Mouse (Mus musculus) kidney, postnatal 14 days (tissue): Measurements from ENCODE around the gene Rbp1.

Source experiments
- DNase-seq: peaks from one replicate; pipeline ENCODE4 v3.0.0; 2022; ENCODE audit warnings: mixed read lengths

The Rbp1 gene

DNA sequence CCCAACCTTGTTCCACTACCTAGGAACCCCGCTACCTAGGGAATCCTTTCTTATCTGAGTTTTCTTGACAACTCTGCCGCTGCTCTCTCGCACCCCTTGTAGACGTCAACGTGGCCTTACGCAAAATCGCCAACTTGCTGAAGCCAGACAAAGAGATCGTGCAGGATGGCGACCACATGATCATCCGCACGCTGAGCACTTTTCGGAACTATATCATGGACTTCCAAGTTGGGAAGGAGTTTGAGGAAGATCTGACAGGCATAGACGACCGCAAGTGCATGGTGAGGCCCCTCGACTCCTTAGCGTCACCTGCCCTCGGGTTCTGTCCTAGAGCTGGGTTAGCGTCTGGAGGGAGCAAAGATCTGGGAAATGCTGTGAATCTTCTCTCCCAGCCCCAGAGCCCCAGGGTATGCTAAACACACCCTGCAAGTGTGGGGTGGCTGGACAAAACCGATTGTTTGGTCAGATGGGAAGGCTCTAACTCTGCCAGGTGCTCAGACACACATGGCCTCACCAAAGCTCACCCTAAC, 2.7 kb downstream of the Rbp1 start:
- no peak for DNase-seq

- DNase-seq, result no peak
Measured at GRCm38 (mm10) chr9:98427906-98428517, 5.3 kb downstream of the Rbp1 start.

DNA sequence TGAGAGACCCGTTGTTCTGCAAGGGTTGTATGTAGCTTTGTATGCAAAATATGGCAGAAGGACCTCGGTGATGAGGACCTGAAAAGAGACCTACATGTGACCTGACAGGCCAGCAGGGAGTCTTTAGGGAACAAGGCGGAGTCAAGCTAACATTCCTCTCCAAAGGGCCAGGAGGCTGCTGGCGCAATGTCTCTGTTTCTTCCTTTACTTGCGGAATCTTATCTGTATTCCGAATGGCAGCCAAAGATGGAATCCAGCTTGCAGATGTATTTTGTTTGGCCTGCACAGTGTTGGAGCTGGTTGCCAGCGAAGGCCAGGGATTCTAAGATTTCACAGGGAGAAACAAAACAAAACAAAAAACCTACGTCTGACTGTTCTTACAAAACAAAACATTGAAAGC, 6.0 kb downstream of the Rbp1 start:
- DNase-seq, result peak; percentile 65

- peak; percentile 63 for DNase-seq
Measured at GRCm38 (mm10) chr9:98429806-98430205, 7.0 kb downstream of the Rbp1 start.

DNA sequence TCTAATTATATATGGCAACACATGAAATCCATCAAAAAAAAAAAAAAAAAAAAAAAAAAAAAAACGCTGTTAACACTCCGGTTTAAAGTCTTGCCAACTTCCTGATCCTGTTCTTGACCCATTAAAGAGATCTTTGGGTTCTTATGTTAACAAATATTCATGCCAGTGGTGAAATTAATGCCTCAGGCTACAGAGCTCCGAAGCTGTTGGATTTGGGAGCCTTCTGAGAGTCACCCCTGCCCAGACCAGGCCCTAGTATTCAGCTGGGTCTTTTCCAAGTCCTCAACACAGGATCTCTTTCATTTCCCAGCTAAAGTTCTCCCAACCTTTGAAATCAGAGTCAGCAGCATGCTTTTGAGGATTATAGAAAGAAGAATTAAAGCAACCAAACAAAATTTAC, 7.8 kb downstream of the Rbp1 start:
- no peak for DNase-seq

DNA sequence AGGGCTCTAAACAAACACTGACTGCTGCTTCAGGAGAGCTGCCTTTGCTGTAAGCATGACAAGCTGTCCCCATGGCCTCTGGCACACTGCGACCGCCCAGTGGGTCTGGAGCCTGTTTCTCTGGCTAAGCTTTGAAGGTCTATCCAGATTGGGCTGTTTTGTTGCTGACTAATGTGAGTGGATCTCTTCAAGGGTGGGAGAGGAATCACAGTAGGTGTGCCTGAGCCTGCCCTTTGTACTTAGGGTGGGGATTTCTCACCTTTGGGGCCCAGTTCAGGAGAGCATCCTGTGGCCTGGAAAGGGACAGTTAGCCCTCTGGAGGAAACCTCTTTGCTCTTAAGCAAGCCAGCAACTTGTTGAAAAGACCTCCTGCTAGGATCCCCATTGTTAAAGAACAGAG, 10.3 kb downstream of the Rbp1 start:
- DNase-seq, result no peak

GRCm38 (mm10) chr9:98433956-98434588, 11.3 kb downstream of the Rbp1 start:
- no peak for DNase-seq

GRCm38 (mm10) chr9:98437819-98438218, 15.1 kb downstream of the Rbp1 start:
- no peak for DNase-seq

DNA sequence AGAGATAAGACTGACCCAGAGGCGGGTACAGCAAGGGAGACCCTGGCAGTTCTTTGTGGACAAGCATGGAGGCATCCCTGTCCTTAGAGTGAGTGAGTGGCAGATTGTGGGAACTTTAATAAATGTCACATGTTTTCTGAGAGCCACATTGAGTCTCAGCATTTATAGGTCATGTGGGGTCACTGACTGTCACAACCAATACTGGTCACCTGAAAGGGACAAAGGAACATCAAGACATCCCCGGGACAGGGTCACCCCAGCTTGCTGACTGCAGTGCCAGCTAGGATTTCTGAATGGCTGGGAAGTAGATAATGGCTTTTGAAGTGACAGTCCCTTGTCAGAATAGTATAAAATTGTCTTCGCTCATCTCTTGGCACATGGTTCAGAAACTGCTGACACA, 16.3 kb downstream of the Rbp1 start:
- DNase-seq, result no peak

DNA sequence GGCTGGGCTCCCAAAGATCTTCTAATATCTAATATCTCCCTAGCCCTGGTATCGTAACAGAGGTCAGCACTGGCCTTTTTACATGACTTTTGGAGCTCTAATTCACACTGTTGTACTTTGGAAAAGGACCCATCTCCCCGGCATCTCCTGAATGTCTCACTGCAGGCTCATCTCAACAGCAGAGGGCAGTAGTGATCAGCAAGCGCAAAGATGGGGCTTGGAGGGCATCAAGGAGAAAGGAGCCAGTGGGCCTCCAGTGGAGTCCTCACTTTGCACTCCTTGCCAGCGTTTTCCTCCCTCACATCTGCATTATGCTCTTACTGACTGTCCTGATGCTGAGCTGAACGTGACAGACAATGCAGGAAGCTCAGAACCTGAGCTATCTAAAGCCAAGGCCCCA, 19.9 kb downstream of the Rbp1 start:
- peak; percentile 44 for DNase-seq

DNA sequence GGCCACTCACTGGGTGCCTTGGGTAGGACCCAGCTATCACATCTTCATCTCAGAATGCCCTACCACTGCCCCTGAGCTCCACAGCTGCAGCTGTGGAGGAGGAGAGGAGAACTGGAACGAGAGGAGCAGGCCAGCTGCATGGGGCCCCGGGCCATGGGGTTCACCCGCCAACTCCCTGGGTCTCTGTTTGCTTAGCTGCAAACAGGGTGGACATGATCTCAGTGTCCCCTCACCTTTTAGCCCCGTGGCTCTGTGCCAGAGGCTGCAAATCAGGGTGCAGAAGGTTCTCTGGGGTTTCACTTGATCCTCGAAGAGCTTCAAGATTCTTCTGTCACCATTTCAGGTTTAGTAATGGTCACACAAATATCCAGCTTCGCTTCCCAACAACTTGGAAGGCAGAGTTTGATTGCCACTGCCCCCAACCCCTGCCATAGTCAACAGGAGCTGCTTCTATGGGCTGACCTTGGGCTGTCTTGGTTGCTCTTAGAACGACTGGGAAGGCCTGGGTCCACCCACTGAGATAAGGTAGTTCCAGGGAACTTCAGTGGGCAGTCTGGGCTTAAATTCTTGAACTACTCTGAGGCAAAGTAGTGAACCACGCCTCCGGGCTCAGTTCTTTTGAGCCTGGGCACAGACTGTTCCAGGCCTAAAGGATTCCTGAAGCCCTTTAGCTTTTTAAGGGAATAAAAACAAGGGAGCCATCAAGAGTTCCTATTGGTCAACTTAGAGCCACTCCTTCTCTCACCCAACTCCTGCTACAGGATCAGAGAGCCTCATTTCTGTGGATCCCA, 22.8 kb downstream of the Rbp1 start:
- DNase-seq, result no peak

GRCm38 (mm10) chr9:98450976-98451375, 28.2 kb downstream of the Rbp1 start:
- DNase-seq, result no peak

DNA sequence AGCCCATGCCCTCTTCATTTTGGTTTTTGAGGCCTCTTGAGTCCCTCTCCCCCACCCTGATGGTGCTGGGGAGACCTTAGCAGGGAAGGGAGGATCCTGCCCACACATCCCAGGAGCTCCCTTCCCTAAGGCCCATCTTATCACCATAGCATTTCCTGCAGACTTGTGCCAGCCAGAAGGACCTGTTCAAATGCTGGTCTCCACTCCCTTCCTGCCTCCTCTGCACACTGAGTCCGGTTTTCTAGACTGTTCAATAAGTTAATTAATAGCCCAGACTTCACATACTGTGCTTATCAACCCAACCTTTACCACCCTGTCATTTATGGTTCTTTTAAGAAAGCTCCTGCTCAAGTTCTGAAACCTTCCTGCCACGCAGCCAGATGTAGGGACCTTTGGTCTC, 43.9 kb downstream of the Rbp1 start:
- no peak for DNase-seq

GRCm38 (mm10) chr9:98480172-98480749, 57.5 kb downstream of the Rbp1 start:
- no peak for DNase-seq

GRCm38 (mm10) chr9:98482256-98482655, 59.5 kb downstream of the Rbp1 start:
- DNase-seq, result no peak

- no peak for DNase-seq
Measured at GRCm38 (mm10) chr9:98485020-98485419, 62.3 kb downstream of the Rbp1 start.

DNA sequence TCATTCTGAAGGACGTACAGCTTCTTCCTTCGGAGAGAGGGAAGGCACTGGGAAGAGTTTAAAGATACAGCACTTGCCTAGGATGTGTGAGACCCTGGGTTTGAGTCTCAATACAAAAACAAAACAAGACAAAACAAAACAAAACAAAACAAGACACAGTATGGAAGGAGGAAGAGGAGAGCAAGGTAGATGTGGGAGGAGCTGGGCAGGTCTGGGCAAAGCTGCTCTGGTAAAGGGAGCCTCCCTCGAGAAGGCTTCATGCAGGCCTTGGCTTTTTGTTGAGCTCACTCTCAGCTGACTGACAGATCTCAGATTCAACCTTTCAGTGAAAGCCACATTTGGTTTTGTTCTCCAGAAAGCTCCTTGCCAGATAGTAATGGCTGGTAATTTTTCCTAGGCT, 63.1 kb downstream of the Rbp1 start, which contains the start of gene Rbp2:
Rbp2 (plus strand) TSS at position 301 of the 400 bp plus-strand sequence.
- no peak for DNase-seq

DNA sequence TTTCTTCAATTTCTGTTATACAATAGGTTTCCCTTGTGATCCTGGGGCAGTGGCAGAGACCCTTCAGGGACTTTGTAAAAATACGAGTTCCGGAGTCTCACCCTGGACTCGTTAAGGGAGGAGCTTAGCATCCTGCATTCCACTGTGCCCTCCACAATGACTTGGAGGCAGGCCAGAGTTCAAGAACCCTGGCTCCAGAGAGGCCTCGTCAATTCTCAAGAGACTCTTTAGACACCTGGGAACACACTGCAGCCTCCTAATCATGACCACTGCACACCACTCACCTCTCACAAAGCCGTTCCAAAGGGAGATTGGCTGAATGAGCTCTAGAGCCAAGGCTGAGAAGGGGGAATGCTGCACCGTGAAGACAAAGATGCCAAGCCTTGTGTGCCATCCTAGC, 64.5 kb downstream of the Rbp1 start:
- DNase-seq, result peak; percentile 26

- DNase-seq, result no peak
Measured at GRCm38 (mm10) chr9:98489532-98489931, 66.8 kb downstream of the Rbp1 start.

DNA sequence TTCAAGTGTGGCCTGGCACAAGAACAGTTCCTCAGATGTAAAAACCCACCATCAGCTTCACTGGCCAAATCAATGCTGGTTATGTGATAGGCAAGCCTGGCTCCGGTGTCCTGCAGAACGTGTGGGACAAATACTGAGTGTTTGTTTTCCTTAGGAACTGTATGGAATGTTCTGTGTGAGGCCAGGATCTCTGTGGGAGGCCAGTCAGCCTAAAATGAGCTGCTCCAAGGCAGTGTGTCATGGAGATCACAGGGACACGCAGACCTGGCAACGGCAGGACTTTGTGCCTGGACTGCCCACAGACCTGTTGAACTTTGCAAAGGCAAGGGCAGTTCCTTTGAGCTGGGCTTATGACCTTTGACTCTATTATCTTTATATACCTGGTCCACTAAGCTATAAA, 67.4 kb downstream of the Rbp1 start:
- DNase-seq, result peak; percentile 18

DNA sequence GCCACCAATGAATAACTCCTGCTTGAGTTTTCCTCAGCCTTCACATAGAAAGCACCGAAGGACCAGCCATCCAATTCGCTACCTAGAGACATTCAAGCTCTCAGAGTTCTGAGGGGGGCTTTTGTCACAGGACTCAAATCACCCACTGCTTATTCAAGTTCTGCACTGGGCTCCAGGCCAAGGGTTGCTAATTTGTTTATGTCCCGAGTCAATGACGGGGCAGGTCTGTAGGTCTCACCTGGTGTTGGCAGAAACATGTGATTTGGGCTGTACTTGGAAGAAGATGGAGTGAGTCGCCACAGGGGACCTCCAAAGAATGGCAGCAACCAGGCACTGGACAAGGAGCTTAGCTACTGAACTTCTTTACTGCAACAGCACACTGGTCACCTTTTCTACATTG, 68.3 kb downstream of the Rbp1 start:
- DNase-seq, result no peak

- no peak for DNase-seq
Measured at GRCm38 (mm10) chr9:98492212-98492611, 69.5 kb downstream of the Rbp1 start.

DNA sequence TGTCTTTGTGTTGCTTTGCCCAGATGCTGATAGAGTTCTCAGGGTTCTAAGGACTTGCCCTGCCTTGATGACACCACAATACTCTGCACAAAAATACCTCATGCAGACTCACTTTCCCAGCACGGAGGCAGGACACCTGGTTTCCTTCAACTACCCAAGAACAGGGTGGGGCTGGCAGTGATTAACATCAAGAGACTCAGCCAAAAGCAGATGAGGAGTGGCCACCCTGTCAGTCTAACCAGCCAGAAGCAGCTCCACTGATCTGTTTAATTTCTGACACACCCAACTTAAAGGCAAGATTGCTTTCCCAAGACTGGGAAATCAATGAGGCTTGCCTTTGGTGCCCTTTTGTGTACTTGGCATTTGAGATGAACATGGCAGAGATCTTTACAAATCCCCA, 70.1 kb downstream of the Rbp1 start:
- no peak for DNase-seq
